Mouse (Mus musculus): ENCODE measurements around the gene Gm5862. TPM values are rescaled to one million over a fixed set of nuclear protein-coding genes. Genes with fewer than 3 reads are reported as not detected.

The Gm5862 gene
- not detected in 2 replicates for polyA plus RNA-seq (2015; fragmentation: Nextera tagmentation; extraction: Ambion mirVana)

GRCm38 (mm10) chr5:26022816-26023215, at the start of gene Gm5862:
Gene Gm5862, minus strand, starts transcription at chr5:26022916.

GRCm38 (mm10) chr5:26058481-26058880, 35.8 kb upstream of the Gm5862 start, which contains the start of gene Gm7347:
Gene Gm7347, minus strand, starts transcription at chr5:26058581.

GRCm38 (mm10) chr5:26039458-26039857, 16.7 kb upstream of the Gm5862 start, which contains the start of gene Speer4a:
Gene Speer4a, minus strand, starts transcription at chr5:26039558.

GRCm38 (mm10) chr5:26004698-26005097, 18.0 kb downstream of the Gm5862 start, which contains the start of gene Gm1979:
Gene Gm1979, minus strand, starts transcription at chr5:26004798.

GRCm38 (mm10) chr5:25988550-25988949, 34.2 kb downstream of the Gm5862 start, which contains the start of gene Gm21698:
Gene Gm21698, minus strand, starts transcription at chr5:25988650.

GRCm38 (mm10) chr5:25972563-25972962, 50.2 kb downstream of the Gm5862 start, which contains the start of gene Gm21680:
Gene Gm21680, minus strand, starts transcription at chr5:25972663.

Other genes with a start within 250 kb of the Gm5862 start
- gene Gm21663, start 80.5 kb downstream of the Gm5862 start, polyA plus RNA-seq (2015; fragmentation: Nextera tagmentation; extraction: Ambion mirVana), result 0.04 TPM in 1 of 2 replicates, not detected in the other
- gene Gm21671, start 68.5 kb downstream of the Gm5862 start, polyA plus RNA-seq (2015; fragmentation: Nextera tagmentation; extraction: Ambion mirVana), result not detected in 2 replicates
- gene Gm21680, start 50.3 kb downstream of the Gm5862 start, polyA plus RNA-seq (2015; fragmentation: Nextera tagmentation; extraction: Ambion mirVana), result not detected in 2 replicates
- not detected in 2 replicates for gene Gm21698, start 34.3 kb downstream of the Gm5862 start, polyA plus RNA-seq (2015; fragmentation: Nextera tagmentation; extraction: Ambion mirVana)
- not detected in 2 replicates for gene Gm1979, start 18.1 kb downstream of the Gm5862 start, polyA plus RNA-seq (2015; fragmentation: Nextera tagmentation; extraction: Ambion mirVana)
- not detected in 2 replicates for gene Speer4a, start 16.6 kb upstream of the Gm5862 start, polyA plus RNA-seq (2015; fragmentation: Nextera tagmentation; extraction: Ambion mirVana)
- gene Gm7347, start 35.7 kb upstream of the Gm5862 start, polyA plus RNA-seq (2015; fragmentation: Nextera tagmentation; extraction: Ambion mirVana), result not detected in 2 replicates
- gene Gm10471, start 66.4 kb upstream of the Gm5862 start, polyA plus RNA-seq (2015; fragmentation: Nextera tagmentation; extraction: Ambion mirVana), result not detected in 2 replicates
- not detected in 2 replicates for gene 5031410I06Rik, start 82.4 kb upstream of the Gm5862 start, polyA plus RNA-seq (2015; fragmentation: Nextera tagmentation; extraction: Ambion mirVana)
- not detected in 2 replicates for gene Gm10220, start 98.5 kb upstream of the Gm5862 start, polyA plus RNA-seq (2015; fragmentation: Nextera tagmentation; extraction: Ambion mirVana)
- gene Gm7361, start 234.8 kb upstream of the Gm5862 start, polyA plus RNA-seq (2015; fragmentation: Nextera tagmentation; extraction: Ambion mirVana), result 0.04 TPM in 1 of 2 replicates, not detected in the other